Mouse (Mus musculus): ENCODE measurements around the gene Camk1d. TPM values are rescaled to one million over a fixed set of nuclear protein-coding genes. Genes with fewer than 3 reads are reported as not detected.

The Camk1d gene
- total and polyA plus RNA-seq, 2 experiments = 17.0 to 47.7 TPM

- H3K4me1 ChIP-seq (ENCODE audit: control insufficient read depth, insufficient read depth, low read length) = no peaks in the 10 kb centered on the region
- 94% methylated on average over 4 of the region's 4 CpGs for WGBS
- H3K36me3 ChIP-seq (ENCODE audit: control insufficient read depth, insufficient read depth, low read length) = no peaks in the 10 kb centered on the region
- TF ChIP-seq CTCF (IDR thresholded peaks at IDR 0.05; ENCODE audit: low read depth, low read length) = no peak
- no peak for TF ChIP-seq POLR2A (IDR thresholded peaks at IDR 0.05; ENCODE audit: extremely low read depth, insufficient read depth, low read length)
- H3K27ac ChIP-seq (replicated peaks; ENCODE audit: insufficient read depth, low read depth, low read length) = no peak overlapping the region
- no peaks in the 10 kb centered on the region for H3K79me2 ChIP-seq (ENCODE audit: control insufficient read depth, insufficient read depth, low read length)
- no peaks in the 10 kb centered on the region for H3K27me3 ChIP-seq (ENCODE audit: control insufficient read depth, insufficient read depth, low read length)
- no peak overlapping the region for H3K4me3 ChIP-seq (ENCODE audit: insufficient read depth, low read depth, low read length)
- H3K9ac ChIP-seq (ENCODE audit: low read depth, low read length) = no peak overlapping the region
- no peak for DNase-seq (ENCODE audit: extremely low read depth, low read depth, low spot score)
These were observed 30.9 kb downstream of the Camk1d start for GRCm38 (mm10) chr2:5683366-5683765.

- H3K36me3 ChIP-seq (ENCODE audit: control insufficient read depth, insufficient read depth, low read length) = no peaks in the 10 kb centered on the region
- no peaks in the 10 kb centered on the region for H3K27me3 ChIP-seq (ENCODE audit: control insufficient read depth, insufficient read depth, low read length)
- no peak overlapping the region for H3K4me3 ChIP-seq (ENCODE audit: insufficient read depth, low read depth, low read length)
- TF ChIP-seq CTCF (IDR thresholded peaks at IDR 0.05; ENCODE audit: low read depth, low read length) (no peak), POLR2A (IDR thresholded peaks at IDR 0.05; ENCODE audit: extremely low read depth, insufficient read depth, low read length) (no peak)
- DNase-seq (ENCODE audit: extremely low read depth, low read depth, low spot score) = no peak
- no peak overlapping the region for H3K9ac ChIP-seq (ENCODE audit: low read depth, low read length)
- WGBS = 84% methylated on average over 8 of the region's 8 CpGs
- H3K27ac ChIP-seq (replicated peaks; ENCODE audit: insufficient read depth, low read depth, low read length) = no peak overlapping the region
- peaks cover 5% of the 10 kb centered on the region; the same call in 1 of the 2 replicates for H3K4me1 ChIP-seq (ENCODE audit: control insufficient read depth, insufficient read depth, low read length)
- no peaks in the 10 kb centered on the region for H3K79me2 ChIP-seq (ENCODE audit: control insufficient read depth, insufficient read depth, low read length)
These were observed 32.4 kb downstream of the Camk1d start for GRCm38 (mm10) chr2:5681909-5682308.

- no peaks in the 10 kb centered on the region for H3K79me2 ChIP-seq (ENCODE audit: control insufficient read depth, insufficient read depth, low read length)
- H3K27me3 ChIP-seq (ENCODE audit: control insufficient read depth, insufficient read depth, low read length) = no peaks in the 10 kb centered on the region
- H3K36me3 ChIP-seq (ENCODE audit: control insufficient read depth, insufficient read depth, low read length) = no peaks in the 10 kb centered on the region
- TF ChIP-seq POLR2A (IDR thresholded peaks at IDR 0.05; ENCODE audit: extremely low read depth, insufficient read depth, low read length) (no peak), CTCF (IDR thresholded peaks at IDR 0.05; ENCODE audit: low read depth, low read length) (no peak)
- no peak overlapping the region for H3K27ac ChIP-seq (replicated peaks; ENCODE audit: insufficient read depth, low read depth, low read length)
- no peak overlapping the region for H3K4me3 ChIP-seq (ENCODE audit: insufficient read depth, low read depth, low read length)
- H3K9ac ChIP-seq (ENCODE audit: low read depth, low read length) = no peak overlapping the region
- H3K4me1 ChIP-seq (ENCODE audit: control insufficient read depth, insufficient read depth, low read length) = peaks cover 9% of the 10 kb centered on the region; the same call in 1 of the 2 replicates
- DNase-seq (ENCODE audit: extremely low read depth, low read depth, low spot score) = no peak
- WGBS = 86% methylated on average over 7 of the region's 7 CpGs
These were observed 33.0 kb downstream of the Camk1d start for GRCm38 (mm10) chr2:5681302-5681701.

GRCm38 (mm10) chr2:5679055-5679454, 35.3 kb downstream of the Camk1d start:
- Histone ChIP-seq H3K27ac (replicated peaks; ENCODE audit: insufficient read depth, low read depth, low read length) (no peak overlapping the region), H3K36me3 (ENCODE audit: control insufficient read depth, insufficient read depth, low read length) (no peaks in the 10 kb centered on the region), H3K4me3 (ENCODE audit: insufficient read depth, low read depth, low read length) (no peak overlapping the region), H3K9ac (ENCODE audit: low read depth, low read length) (no peak overlapping the region), H3K79me2 (ENCODE audit: control insufficient read depth, insufficient read depth, low read length) (no peaks in the 10 kb centered on the region), H3K27me3 (ENCODE audit: control insufficient read depth, insufficient read depth, low read length) (no peaks in the 10 kb centered on the region), H3K4me1 (ENCODE audit: control insufficient read depth, insufficient read depth, low read length) (peaks cover 22% of the 10 kb centered on the region)
- TF ChIP-seq CTCF (IDR thresholded peaks at IDR 0.05; ENCODE audit: low read depth, low read length) (no peak), POLR2A (IDR thresholded peaks at IDR 0.05; ENCODE audit: extremely low read depth, insufficient read depth, low read length) (no peak)
- no peak for DNase-seq (ENCODE audit: extremely low read depth, low read depth, low spot score)
- WGBS = 90% methylated on average over 2 of the region's 2 CpGs

- WGBS = 65% methylated on average over 2 of the region's 2 CpGs
- H3K4me1 ChIP-seq (ENCODE audit: control insufficient read depth, insufficient read depth, low read length) = peaks cover 23% of the 10 kb centered on the region
- no peak overlapping the region for H3K4me3 ChIP-seq (ENCODE audit: insufficient read depth, low read depth, low read length)
- H3K79me2 ChIP-seq (ENCODE audit: control insufficient read depth, insufficient read depth, low read length) = no peaks in the 10 kb centered on the region; the same call in 1 of the 2 replicates
- TF ChIP-seq POLR2A (IDR thresholded peaks at IDR 0.05; ENCODE audit: extremely low read depth, insufficient read depth, low read length) (no peak), CTCF (IDR thresholded peaks at IDR 0.05; ENCODE audit: low read depth, low read length) (no peak)
- H3K9ac ChIP-seq (ENCODE audit: low read depth, low read length) = no peak overlapping the region
- H3K36me3 ChIP-seq (ENCODE audit: control insufficient read depth, insufficient read depth, low read length) = no peaks in the 10 kb centered on the region
- H3K27me3 ChIP-seq (ENCODE audit: control insufficient read depth, insufficient read depth, low read length) = no peaks in the 10 kb centered on the region
- no peak overlapping the region for H3K27ac ChIP-seq (replicated peaks; ENCODE audit: insufficient read depth, low read depth, low read length)
- no peak for DNase-seq (ENCODE audit: extremely low read depth, low read depth, low spot score)
These were observed 36.8 kb downstream of the Camk1d start for GRCm38 (mm10) chr2:5677472-5677871.

GRCm38 (mm10) chr2:5676786-5677185, 37.5 kb downstream of the Camk1d start:
- H3K4me3 ChIP-seq (ENCODE audit: insufficient read depth, low read depth, low read length) = no peak overlapping the region
- WGBS = 22% methylated on average over 8 of the region's 8 CpGs
- peaks cover 23% of the 10 kb centered on the region for H3K4me1 ChIP-seq (ENCODE audit: control insufficient read depth, insufficient read depth, low read length)
- no peaks in the 10 kb centered on the region for H3K36me3 ChIP-seq (ENCODE audit: control insufficient read depth, insufficient read depth, low read length)
- H3K27me3 ChIP-seq (ENCODE audit: control insufficient read depth, insufficient read depth, low read length) = no peaks in the 10 kb centered on the region
- peak; percentile 89 for DNase-seq (ENCODE audit: extremely low read depth, low read depth, low spot score)
- no peak for TF ChIP-seq CTCF (IDR thresholded peaks at IDR 0.05; ENCODE audit: low read depth, low read length)
- no peak for TF ChIP-seq POLR2A (IDR thresholded peaks at IDR 0.05; ENCODE audit: extremely low read depth, insufficient read depth, low read length)
- peak overlapping the region; percentile 83 for H3K27ac ChIP-seq (replicated peaks; ENCODE audit: insufficient read depth, low read depth, low read length)
- no peaks in the 10 kb centered on the region; the same call in 1 of the 2 replicates for H3K79me2 ChIP-seq (ENCODE audit: control insufficient read depth, insufficient read depth, low read length)
- peak overlapping the region; percentile 54 for H3K9ac ChIP-seq (ENCODE audit: low read depth, low read length)
